Mouse (Mus musculus) limb, embryonic 13.5 days (tissue): ENCODE data around the gene Rbmy. TPM values are rescaled to one million over a fixed set of nuclear protein-coding genes. Genes with fewer than 3 reads are reported as not detected.
"Not testable (repeated sequence)": the region's sequence is repeated elsewhere in the genome, so short reads cannot be mapped to it uniquely, and the experiment has no call there.

Experiments
- ATAC-seq: fragments of 200-750 bp; cut with Nextera tagmentation; 2 replicates; pipeline ENCODE4 v1.8.0; 2017; ENCODE audit warnings: low read depth, moderate number of reproducible peaks, moderate TSS enrichment; ENCODE audit not compliant: low FRiP score
- H3K27ac ChIP-seq: fragments of 300-500 bp; sonication (generic); 2 replicates; pipeline ENCODE4 v1.5.1; 2015; ENCODE audit warnings: inconsistent platforms, mild to moderate bottlenecking, moderate library complexity
- H3K27me3 ChIP-seq: fragments of 300-500 bp; sonication (generic); 2 replicates; pipeline ENCODE4 v1.6.1; 2015; ENCODE audit warnings: mild to moderate bottlenecking, inconsistent platforms
- H3K36me3 ChIP-seq: fragments of 300-500 bp; sonication (generic); 2 replicates; pipeline ENCODE4 v1.6.1; 2015; ENCODE audit warnings: inconsistent platforms, mild to moderate bottlenecking, moderate library complexity
- H3K4me1 ChIP-seq: fragments of 300-500 bp; sonication (generic); 2 replicates; pipeline ENCODE4 v1.6.1; 2015; ENCODE audit warnings: inconsistent platforms
- H3K4me2 ChIP-seq: fragments of 300-500 bp; sonication (generic); replicated peaks from 2 replicates; pipeline ENCODE4 v1.6.1; 2015; ENCODE audit warnings: inconsistent platforms, mild to moderate bottlenecking, moderate library complexity
- H3K4me3 ChIP-seq: fragments of 300-500 bp; sonication (generic); 2 replicates; pipeline ENCODE4 v1.5.1; 2015; ENCODE audit warnings: moderate library complexity, mild to moderate bottlenecking, inconsistent platforms
- H3K9ac ChIP-seq: fragments of 300-500 bp; sonication (generic); 2 replicates; pipeline ENCODE4 v1.6.1; 2015; ENCODE audit warnings: mild to moderate bottlenecking, inconsistent platforms
- H3K9me3 ChIP-seq: fragments of 300-500 bp; sonication (generic); 2 replicates; pipeline ENCODE4 v1.6.1; 2016; ENCODE audit warnings: inconsistent platforms
- WGBS: fragments of 180-500 bp; shearing (Covaris S2); methylation state at CpG from one replicate; pipeline ENCODE4 v1.1.7; 2015; 5-methylcytosine and 5-hydroxymethylcytosine counted together
- polyA plus RNA-seq: library from polyadenylated mRNA; unstranded; fragments of >200 nt; fragmentation: Nextera tagmentation; extraction: Ambion mirVana; gene quantifications from 2 replicates; pipeline ENCODE4 v1.2.1, GENCODE M21; 2015

Rbmy gene
- polyA plus RNA-seq, result not detected in 2 replicates

GRCm38 (mm10) chrY:2830380-2830779 lies at the start of gene Rbmy, which contains the start of gene Gm10256:
TSS of gene Rbmy (plus strand) at chrY:2830680.
TSS of gene Gm10256 (plus strand) at chrY:2830699.
- not testable (repeated sequence) for ATAC-seq, H3K9me3 ChIP-seq, H3K27ac ChIP-seq, H3K27me3 ChIP-seq, H3K4me2 ChIP-seq, H3K4me1 ChIP-seq, H3K4me3 ChIP-seq, H3K36me3 ChIP-seq, H3K9ac ChIP-seq
- WGBS, result no CpG with 5 or more reads among the region's 9 CpGs

DNA sequence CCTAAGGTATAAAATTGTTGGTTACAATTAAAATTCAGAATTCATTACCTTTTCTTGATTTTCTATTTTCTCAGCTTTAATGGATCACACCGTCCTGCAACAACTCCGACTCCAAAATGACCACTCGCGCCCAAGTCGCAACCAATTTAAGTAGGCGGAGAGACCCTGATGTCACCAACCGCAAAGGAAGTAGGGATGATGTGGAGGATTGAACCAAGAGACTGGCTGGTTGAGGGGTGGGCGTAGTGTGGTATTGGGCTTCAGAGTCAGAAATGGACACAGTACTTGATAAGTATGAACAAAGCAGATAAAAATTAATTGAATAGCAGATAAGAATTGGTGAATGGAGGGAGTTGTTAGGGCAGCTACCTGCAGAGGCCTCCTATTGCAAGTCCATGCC lies 34.4 kb upstream of the Rbmy start, which contains the start of gene Gm4064:
Gene Gm4064 (minus strand): TSS at position 101 of the 400 bp plus-strand sequence.
- H3K9ac ChIP-seq, ATAC-seq, H3K27me3 ChIP-seq, H3K4me3 ChIP-seq, H3K4me1 ChIP-seq, H3K4me2 ChIP-seq, H3K9me3 ChIP-seq, H3K27ac ChIP-seq, H3K36me3 ChIP-seq: not testable (repeated sequence)
- WGBS, result no CpG with 5 or more reads among the region's 8 CpGs

Other genes with a start within 250 kb of the Rbmy start
- not detected in 2 replicates for gene H2al2c, start 231.6 kb upstream of the Rbmy start, polyA plus RNA-seq
- not detected in 2 replicates for gene Sry, start 167.0 kb upstream of the Rbmy start, polyA plus RNA-seq
- not detected in 2 replicates for gene H2al2b, start 110.0 kb upstream of the Rbmy start, polyA plus RNA-seq
- not detected in 2 replicates for gene Gm4064, start 34.5 kb upstream of the Rbmy start, polyA plus RNA-seq
- gene Gm10256, start within 50 bp of the Rbmy start, polyA plus RNA-seq, result not detected in 2 replicates
- 0.09 TPM in 1 of 2 replicates, not detected in the other for gene Gm10352, start 70.3 kb downstream of the Rbmy start, polyA plus RNA-seq
- not detected in 2 replicates for gene Gm29289, start 101.9 kb downstream of the Rbmy start, polyA plus RNA-seq